Mouse (Mus musculus): ENCODE measurements around the gene Ablim1.
A peak's percentile ranks its signal among the peaks of the same experiment; 100 is the strongest.

The Ablim1 gene

DNA sequence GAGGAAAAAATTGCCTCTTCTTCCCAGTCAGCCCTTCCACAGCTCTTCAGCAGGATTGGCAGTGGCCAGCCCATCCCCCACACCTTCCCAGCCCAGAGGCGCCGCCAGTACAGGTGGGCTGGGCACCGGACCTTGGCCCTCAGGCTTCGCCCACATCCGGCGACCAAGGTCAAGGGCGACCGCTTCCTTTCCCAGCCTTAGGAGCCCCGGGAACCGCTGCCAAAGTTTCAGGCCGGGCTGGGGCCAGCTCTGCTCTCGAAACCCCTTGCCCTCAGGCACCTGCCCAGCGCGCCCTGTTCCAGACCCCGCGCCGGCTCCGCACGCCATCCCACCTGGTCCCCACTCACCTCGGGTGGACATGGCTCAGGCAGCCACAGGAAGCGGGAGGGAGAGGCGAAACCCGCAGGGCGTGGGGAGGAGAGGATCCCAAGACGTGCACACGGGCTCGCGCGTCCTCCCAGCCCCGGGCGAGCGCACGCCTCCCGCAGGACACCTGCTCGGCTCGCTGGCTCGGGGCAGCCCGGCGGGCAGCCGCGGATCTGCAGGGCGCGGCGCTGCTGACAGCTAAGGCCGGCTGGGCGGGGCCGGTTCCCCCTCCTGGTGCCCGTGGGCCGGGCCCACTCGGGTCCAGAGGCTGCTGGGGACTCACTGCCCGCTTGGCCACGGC, at the start of gene Ablim1:
Gene Ablim1 (minus strand): TSS at position 574 of the 667 bp plus-strand sequence.
- DNase-seq (ENCODE audit: low spot score) = no peak

DNA sequence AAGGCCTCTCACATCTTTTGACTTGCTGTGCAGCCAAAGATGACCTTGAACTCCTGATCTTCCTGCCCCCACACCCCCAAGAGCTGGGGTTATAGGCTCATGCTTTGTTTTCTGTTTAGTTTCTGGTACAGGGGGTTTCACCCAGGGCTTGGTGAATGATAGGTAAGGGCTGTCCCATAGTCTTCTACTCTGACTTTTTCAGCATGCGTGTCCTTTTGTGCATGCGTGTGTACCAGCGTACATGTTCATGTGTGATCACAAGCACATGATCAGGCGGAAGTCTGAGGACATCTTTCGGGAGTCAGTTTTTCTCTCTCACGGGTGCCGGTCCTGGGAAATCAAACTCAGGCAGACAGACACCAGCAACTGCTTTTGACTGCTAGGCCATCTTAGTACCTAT, 48.8 kb upstream of the Ablim1 start:
- DNase-seq (ENCODE audit: low spot score) = no peak

DNA sequence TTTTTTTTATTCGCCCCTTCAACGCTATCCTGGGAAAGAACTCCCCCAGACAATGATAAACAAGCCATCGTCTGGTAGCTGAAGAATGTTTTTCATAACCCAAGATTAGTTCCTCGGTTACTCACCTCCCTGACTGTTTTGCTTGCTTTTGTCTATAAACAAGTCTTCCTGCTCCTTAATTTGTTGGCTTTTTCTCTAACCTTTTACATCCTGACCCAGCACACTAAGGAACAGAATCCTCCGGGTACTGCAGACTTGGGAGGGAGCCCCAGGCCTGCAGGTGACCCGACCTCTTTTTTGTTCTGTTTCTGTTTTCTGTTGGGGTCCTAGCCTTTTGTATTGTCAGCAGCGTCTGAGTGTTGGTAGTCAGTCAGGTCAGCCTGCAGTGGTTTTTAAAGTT, 48.4 kb upstream of the Ablim1 start:
- DNase-seq (ENCODE audit: low spot score) = no peak

DNA sequence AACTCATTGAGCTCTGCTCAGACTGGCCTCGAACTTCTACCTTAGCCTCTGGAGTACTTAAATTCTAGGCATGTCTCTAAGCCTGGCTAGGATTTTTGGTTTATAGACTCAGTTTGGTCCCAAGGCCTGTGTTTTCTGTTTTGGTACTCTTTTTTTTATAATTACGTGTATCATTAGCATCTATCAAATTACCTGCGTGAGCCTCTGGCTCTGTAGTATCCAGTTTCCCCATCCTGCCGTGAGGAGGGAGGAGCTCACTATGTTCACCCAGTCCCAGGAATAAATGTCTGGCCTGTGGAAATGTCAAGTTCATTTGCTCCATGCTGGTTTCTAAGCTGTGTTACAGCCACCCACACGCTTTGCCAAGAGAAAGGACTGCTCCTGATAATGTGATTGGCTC, 47.9 kb upstream of the Ablim1 start:
- DNase-seq (ENCODE audit: low spot score) = no peak

DNA sequence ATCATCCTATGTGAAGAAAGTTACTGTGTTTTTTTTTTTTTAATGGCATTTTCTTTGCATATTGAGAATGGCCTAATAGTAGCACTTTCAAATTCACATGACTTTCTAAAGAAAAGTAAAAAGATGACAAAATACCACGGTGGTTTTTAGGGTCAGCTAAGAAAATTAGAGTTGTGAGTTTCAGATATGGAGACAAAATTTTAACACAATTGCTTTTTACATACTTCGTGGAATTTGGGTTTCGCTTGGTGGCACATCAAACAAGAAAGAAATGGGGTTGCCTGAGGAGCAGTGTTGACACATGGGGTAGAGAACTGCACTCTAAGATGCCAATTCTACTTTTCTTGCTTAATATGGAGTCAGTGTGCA, 47.2 kb upstream of the Ablim1 start:
- no peak for DNase-seq (ENCODE audit: low spot score)

DNA sequence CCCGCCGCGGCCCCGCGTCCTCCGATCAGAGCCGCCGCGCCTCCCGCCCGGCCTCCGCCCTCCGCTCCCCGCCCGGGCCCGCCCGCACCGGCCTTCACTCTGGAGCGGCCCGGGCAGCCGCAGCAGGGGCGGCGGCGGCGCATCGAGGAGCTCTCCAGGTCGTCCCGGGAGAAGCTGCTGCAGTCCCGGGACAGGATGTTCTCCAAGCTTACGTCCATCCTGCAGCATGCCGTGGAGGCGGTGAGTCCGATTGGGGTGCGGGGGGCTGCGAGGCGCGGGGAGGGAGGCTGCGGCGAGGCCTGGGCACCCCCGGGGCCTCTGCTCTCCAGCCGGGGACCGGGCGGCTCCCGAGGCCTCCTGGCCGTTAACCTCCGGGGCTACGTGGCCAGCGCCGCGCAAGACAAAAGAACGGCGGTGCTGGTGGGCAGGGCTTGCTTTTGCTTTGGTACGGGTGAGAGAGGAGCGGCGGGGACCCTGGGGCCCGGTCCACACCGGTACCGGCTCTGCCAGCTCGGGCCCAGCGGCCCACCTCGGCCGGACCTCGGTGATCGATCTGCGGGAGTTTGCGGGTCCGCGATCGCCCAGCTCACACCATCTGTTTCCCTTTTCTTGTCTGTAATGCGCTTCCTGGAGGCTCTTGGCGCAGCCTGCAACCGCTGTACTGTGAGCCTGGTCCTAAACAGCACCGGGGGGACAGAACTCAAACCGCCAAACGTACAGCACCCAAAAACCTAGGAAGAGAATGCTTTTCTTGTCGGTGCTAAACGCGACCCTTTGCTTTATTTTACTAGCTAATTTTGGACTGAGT, 46.6 kb upstream of the Ablim1 start:
- DNase-seq (ENCODE audit: low spot score) = peak; percentile 58

DNA sequence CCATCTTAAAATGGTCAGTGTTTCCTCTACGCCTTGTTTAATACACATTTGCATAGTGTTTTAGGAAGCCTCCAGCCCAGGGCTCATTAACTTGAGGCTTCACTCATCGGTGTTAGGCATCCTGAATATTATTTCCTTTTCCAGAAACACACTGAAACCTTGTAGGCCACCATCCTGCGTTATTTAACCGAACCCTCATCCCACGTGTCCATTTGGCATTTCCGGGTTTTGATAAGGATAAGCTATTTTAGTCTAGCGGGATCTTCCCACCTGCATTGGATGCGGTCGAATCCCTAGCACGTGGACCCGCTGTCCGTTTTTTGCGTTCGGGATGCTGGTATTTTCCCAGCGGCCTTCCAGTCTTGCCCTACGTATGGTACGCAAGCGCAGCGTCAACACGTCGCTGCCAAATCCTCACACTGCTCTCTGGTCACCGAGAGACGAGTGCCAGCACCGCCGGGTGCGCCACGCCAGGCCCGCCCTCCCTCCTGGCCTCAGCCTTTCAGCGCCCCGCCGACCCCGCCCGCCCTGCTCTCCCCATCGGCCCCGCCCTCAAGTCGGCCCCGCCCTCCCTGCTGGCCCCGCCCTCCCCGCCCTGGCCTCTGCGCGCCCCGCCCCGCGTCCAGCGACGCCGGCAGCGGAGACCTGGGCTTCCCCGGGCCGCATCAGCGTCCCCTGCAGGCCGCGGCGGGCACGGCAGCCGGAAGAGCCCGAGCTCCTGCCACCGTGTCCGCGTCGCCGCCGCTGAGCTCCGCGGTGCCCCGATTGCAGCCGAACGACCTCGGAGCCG, 45.8 kb upstream of the Ablim1 start, which contains the start of gene Fam160b1:
Gene Fam160b1 (plus strand): TSS at position 340 of the 790 bp plus-strand sequence.
- DNase-seq (ENCODE audit: low spot score) = peak; percentile 88

DNA sequence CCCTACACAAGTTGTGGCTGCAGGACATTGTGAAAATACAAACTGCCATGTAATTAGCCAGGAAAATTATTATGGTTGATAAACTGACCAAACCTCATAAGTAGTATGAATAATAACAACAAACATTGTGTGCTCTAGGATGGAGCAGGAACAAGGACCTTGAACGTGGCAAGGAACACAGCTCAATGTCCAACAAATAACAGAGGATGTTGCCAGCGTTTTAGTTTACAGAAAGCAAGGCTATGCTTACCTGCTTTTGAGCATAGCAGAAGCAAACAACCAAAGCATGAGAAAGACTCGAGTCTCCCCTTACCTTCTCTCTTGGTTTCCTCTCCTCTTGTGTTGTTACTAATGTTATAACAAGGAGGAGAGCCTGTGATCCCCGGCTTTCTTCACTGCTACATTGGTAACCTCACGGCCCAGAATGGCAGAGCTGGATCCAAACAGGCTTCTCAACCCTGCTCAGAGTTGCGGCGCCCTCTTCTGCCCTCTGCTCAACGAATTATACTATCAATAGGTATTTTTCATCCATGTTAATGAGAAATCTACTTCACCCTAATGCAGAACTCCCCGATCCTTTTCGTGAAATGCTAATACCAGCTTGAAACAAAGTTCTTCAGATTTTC, 45.1 kb upstream of the Ablim1 start:
- no peak for DNase-seq (ENCODE audit: low spot score)

DNA sequence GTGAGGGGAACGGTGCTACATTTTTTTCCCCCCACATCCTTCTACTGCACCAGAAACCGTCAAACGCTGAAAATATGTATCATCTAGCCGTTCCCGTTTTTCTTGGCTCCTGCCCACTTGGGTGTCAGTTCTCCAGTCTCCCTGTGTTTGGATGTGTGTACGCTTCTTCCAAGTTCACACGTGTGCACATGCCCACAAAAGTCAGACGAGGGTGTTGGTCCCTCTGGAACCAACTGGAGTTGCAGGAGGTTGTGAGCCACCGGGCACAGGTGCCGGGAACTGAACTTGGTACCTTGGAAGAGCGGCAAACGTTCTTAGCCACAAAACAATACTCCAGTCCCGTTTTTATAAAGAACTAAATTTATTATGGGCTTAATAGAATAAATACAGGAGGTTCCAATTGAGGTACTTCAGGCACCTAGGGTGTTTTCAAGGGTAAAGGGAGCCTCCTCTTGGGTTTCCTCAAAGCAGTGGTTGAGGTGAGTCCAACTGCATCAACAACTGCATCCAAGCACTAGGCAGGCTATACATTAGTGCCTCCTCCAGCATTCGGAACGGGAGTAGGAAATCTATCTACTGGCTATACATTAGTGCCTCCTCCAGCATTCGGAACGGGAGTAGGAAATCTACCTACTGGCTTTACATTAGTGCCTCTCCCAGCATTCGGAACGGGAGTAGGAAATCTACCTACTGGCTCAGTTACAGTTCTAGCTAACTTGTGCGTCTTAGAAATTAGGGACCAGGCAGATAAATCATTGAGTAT, 44.3 kb upstream of the Ablim1 start:
- DNase-seq (ENCODE audit: low spot score) = no peak

DNA sequence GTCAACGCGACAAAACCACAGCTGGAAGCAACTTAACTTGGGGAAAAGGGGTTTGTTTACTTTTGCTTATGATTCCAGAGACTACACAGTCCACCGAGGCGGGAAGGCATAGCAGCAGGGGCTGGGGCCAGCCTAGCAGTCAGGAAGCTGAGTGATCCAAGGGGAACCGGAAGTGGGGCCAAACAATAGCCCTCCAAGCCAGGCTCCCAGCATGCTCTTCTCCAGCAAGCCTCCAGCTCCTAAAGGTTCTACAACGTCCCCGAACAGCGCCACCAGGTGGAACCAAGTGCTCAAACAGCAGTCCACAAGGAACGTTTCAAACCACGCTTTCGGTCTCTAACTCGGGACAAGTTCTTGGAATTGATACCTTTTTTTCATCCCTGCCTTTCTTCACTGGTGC, 43.6 kb upstream of the Ablim1 start:
- peak; percentile 87 for DNase-seq (ENCODE audit: low spot score)

DNA sequence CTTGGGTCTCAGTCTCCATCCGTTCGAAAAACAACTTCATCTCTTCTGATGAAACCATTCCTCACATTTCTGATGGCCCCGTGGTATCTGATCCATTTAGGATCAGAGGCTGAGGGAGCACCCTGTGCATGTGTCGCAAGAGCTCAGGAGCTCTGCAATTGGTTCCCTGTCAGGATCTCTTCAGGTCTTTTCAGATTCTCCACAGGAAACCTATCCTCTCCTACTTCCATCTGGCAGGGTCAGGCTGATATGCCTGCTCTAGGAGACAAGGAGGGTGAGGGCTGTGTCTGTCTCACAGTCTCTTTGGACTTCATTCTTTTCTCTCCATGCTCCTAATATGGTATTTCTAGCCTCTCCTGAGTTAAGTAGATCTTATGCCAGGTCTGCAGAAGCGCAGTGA, 43.1 kb upstream of the Ablim1 start:
- no peak for DNase-seq (ENCODE audit: low spot score)

DNA sequence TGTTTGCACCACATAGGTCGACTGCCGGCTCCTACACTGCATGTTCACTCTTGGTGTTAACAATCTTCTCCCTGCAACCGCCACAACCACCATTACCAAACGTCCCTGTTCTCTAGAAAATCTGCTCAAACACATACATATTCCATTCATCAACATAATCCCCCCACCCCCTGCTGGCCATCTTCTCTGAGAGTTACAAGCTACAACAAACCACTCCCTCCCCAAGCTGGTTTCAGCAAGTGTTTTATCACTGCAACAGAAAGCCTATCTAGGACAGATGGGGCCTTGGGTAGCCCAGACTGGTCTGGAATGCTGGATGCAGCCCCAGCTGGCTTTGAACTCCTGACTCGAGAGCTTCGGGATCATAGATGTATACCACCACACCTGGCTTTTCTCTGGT, 42.5 kb upstream of the Ablim1 start:
- DNase-seq (ENCODE audit: low spot score) = no peak

DNA sequence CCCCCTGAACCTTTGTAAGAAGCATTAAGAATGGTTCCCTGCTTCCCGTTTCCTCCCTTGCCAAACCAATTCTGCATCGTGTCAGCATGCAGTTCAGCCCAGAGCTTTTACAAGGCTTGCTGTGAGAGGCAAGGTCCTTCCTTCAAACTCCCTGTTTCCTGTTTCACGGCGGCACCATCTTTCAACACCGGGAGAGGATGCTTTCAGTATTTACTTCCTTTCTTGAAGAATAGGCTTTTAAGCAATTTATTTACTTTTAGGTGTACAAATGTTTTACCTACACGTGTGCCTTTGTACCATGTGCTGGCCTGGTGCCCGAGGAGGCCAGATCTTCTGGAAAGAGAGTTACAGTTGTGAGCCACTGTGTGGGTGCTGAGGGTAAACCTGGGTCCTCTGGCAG, 41.6 kb upstream of the Ablim1 start:
- DNase-seq (ENCODE audit: low spot score) = no peak

DNA sequence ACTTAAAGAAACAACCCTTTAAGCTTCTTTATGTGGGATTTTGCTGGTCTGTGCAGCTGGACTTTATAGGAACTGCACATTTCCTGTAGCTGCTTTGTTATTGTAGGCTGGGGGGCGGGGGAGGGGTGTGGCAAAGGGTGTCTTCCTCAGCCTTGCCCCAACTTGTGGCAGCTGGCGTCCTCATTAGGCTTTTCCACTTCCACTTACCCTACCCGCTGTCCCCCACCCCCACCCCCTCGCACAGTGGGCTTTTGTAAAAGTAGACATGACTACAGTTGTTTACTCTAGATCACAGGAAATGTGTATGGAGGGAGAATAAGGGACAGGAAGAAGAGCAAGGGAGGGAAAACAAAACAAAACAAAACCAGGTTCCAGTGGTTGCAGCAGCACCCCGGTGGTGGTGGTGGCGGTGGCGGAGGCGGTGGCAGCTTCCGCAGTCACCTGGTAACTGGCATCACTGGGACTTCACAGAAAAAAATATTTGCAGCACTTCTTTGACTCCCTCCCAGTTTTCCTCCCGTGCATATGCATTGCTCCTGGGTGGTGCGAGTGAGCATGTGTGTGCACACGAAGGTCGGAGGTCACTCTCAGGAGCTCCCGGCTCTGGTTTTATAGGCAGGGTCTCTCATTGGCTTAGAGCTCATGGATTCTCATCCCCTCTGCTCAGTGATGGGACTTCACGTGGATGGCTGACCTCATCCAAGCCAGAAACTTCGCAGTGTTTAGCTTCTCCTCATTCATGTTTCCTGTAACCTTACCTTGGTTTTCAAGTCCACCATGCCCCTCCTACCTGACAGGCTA, 40.9 kb upstream of the Ablim1 start:
- no peak for DNase-seq (ENCODE audit: low spot score)

DNA sequence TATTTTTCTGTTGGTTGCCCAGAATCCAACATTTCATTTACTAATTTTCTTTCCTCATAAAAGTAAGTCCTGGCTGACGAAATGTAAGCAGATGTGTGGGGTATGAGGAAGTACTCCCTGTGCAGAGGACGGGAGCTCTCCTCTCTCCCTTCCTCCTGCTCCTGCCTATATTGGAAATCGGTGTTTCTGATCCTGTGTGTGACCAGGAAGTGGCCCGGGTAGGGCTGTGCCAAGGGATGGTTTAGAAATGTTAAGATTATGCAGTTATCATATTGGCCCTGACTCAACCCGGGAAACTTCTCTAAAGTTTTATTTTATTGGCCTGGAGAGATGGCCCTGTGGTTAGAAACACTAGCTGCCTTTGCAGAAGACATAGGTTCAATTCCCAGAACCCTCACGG, 40.0 kb upstream of the Ablim1 start:
- DNase-seq (ENCODE audit: low spot score) = no peak

DNA sequence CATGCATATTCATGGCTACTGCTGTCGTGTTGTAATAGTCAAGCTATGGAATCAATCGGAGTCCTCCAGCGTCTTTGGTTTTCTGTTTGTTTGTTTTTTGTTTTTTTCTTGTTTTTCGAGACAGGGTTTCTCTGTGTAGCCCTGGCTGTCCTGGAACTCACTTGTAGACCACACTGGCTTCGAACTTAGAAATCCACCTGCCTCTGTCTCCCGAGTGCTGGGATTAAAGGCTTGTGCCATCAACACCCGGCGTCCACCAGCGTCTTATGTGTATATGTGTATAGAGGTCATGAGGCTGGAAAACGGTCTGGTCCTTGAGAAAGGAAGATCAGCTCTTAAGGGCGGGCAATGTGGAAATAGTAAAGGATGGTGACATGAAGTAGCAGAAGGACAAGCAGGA, 39.3 kb upstream of the Ablim1 start:
- no peak for DNase-seq (ENCODE audit: low spot score)

DNA sequence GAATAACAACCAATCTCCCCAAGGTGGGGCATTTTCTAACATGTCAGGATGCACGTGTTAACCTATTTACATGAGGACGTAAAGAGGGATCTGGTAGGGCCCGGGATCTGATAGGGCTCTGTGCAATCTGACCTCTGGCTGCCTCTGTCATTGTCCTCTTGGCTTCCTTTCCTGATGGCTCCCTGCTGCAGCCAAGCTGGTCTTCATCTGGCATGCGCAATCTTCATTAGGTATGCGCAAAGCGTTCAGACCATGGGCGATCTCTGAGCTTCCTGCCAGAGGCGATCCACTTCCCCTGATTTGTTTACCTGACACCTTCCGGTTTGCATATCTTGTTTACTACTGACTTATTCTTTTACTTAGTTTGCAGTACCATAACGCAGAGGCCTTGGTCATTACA, 38.5 kb upstream of the Ablim1 start:
- DNase-seq (ENCODE audit: low spot score) = no peak

DNA sequence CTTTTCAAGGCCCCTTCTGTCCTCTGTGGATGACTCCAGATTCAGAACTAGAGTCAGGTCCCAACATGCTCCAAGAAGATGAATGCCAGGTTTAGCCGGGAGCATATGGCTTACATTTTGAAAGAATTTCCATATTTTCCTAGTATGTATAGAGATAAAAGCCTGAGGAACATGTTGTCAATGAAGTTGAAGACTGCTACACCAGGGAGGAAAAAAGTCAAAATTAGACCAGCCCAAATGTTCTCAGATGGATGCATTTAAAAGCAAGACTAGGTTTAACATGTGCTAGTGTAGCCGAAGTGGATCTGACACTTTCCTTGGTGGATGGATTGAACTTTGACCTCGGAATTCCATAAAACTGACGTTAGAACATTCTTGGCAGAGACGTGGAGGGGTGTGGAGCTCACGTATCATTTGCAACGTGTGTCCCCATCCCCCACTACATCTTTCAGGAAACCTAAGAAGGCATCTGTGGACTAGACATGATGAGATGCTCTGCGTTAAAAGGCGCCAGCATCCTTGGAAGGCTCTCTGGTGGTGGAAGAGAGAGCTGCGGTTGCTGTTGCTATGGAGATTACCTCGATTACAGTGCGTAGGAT, 37.7 kb upstream of the Ablim1 start:
- DNase-seq (ENCODE audit: low spot score) = no peak

DNA sequence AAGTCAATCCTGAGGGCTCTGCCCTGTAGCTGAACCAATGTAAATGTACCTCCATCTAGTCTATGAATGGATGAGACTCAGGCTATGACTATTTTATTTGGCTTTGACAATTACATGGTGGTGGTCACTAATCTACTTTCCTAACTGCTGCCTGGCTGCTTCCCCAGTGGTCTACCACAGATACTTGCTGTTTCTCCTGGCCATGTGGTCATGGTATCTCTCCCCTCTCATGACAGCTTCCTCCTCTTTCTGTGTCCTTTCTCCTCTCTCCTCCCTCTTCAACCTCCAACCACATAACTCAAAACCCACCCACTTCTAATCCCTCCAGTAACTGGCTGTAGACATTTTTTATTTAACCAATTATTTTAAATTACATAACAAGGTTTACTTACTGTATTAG, 34.4 kb upstream of the Ablim1 start:
- no peak for DNase-seq (ENCODE audit: low spot score)

DNA sequence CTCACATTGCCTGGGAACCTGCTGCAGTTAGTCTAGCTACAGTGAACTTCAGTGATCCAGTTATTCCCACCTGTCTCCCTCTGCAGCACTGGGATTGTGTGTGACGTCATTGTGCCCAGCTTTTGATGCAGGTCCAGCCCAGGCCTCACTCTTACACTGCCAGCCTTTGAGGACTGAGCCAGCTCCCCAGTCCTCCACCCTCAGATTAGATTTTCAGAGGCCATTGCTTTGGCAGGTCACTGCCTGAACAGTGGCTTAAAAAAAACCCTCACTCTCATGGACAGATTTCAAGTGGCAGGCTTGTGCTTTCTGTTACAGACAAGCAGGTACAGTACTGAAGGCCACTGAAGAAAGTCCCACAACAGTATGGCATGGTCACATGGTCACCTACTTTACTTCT, 30.0 kb upstream of the Ablim1 start:
- no peak for DNase-seq (ENCODE audit: low spot score)
